Mouse (Mus musculus): Measurements from ENCODE around the gene Eif4b.
A peak's percentile ranks its signal among the peaks of the same experiment; 100 is the strongest.

Eif4b gene

GRCm38 (mm10) chr15:102117461-102118443, 44.2 kb downstream of the Eif4b start:
- no peak for DNase-seq

GRCm38 (mm10) chr15:102118591-102118990, 45.0 kb downstream of the Eif4b start:
- no peak for DNase-seq

- DNase-seq, result no peak
Observed at GRCm38 (mm10) chr15:102119121-102119830, 45.7 kb downstream of the Eif4b start.

GRCm38 (mm10) chr15:102119831-102120170, 46.2 kb downstream of the Eif4b start:
- no peak for DNase-seq

GRCm38 (mm10) chr15:102120530-102120929, 47.0 kb downstream of the Eif4b start:
- DNase-seq, result no peak

- DNase-seq, result no peak
Observed at GRCm38 (mm10) chr15:102126303-102126702, 52.7 kb downstream of the Eif4b start.

- no peak for DNase-seq
Observed at GRCm38 (mm10) chr15:102133314-102133713, 59.7 kb downstream of the Eif4b start.

- no peak for DNase-seq
Observed at GRCm38 (mm10) chr15:102134709-102135108, 61.1 kb downstream of the Eif4b start.

GRCm38 (mm10) chr15:102135522-102136128, 62.1 kb downstream of the Eif4b start:
- no peak for DNase-seq

- peak; percentile 98 for DNase-seq
Observed at GRCm38 (mm10) chr15:102136129-102136758, 62.7 kb downstream of the Eif4b start, which contains the start of gene Spryd3. Spryd3 (minus strand) TSS chr15:102136234.

GRCm38 (mm10) chr15:102141120-102141519, 67.5 kb downstream of the Eif4b start:
- no peak for DNase-seq

- no peak for DNase-seq
Observed at GRCm38 (mm10) chr15:102142914-102143912, 69.6 kb downstream of the Eif4b start.

GRCm38 (mm10) chr15:102144274-102144711, 70.7 kb downstream of the Eif4b start, which contains the start of gene Igfbp6:
Igfbp6 (plus strand) TSS chr15:102144362.
- no peak for DNase-seq

GRCm38 (mm10) chr15:102144726-102145125, 71.2 kb downstream of the Eif4b start:
- no peak for DNase-seq

GRCm38 (mm10) chr15:102145330-102145729, 71.8 kb downstream of the Eif4b start:
- no peak for DNase-seq

GRCm38 (mm10) chr15:102146089-102146488, 72.5 kb downstream of the Eif4b start:
- DNase-seq, result no peak
